Mouse (Mus musculus) thymus, adult 18-20 months (tissue): ENCODE results near the gene Gstm5.
A peak's percentile ranks its signal among the peaks of the same experiment; 100 is the strongest.

Experiments
- DNase-seq, 2 experiments: peaks; one replicate each; pipeline ENCODE4 v3.0.0; 2022; ENCODE audit warnings: mixed read lengths in 2 of 2

Gene Gstm5

GRCm38 (mm10) chr3:107932128-107932527 is 36.5 kb downstream of the Gstm5 start:
- DNase-seq, result no peak

- no peak for DNase-seq
Measured at GRCm38 (mm10) chr3:107935268-107935667, 39.6 kb downstream of the Gstm5 start.

GRCm38 (mm10) chr3:107935888-107936287 is 40.3 kb downstream of the Gstm5 start:
- DNase-seq, result no peak

- DNase-seq, result peak; percentile 15 to 18
Measured at GRCm38 (mm10) chr3:107939403-107939802, 43.8 kb downstream of the Gstm5 start.

GRCm38 (mm10) chr3:107939830-107940229 is 44.2 kb downstream of the Gstm5 start:
- no peak for DNase-seq

- no peak for DNase-seq
Measured at GRCm38 (mm10) chr3:107940524-107940923, 44.9 kb downstream of the Gstm5 start.

GRCm38 (mm10) chr3:107941261-107941660 is 45.6 kb downstream of the Gstm5 start:
- no peak for DNase-seq

GRCm38 (mm10) chr3:107943239-107943990 is 47.8 kb downstream of the Gstm5 start, which contains the start of gene Gstm6:
TSS of gene Gstm6 (minus strand) at chr3:107943749.
- DNase-seq, result no peak

GRCm38 (mm10) chr3:107945729-107946128 is 50.1 kb downstream of the Gstm5 start:
- no peak for DNase-seq
